Mouse (Mus musculus) cerebellum, adult (tissue): Measurements from ENCODE around the gene Gng7.
A peak's percentile ranks its signal among the peaks of the same experiment; 100 is the strongest.

Source experiments
- ATAC-seq: cut with Nextera tagmentation; 2 replicates; pipeline ENCODE4 v1.9.2; 2017; ENCODE audit warnings: mild to moderate bottlenecking, moderate library complexity, mixed read lengths; ENCODE audit not compliant: insufficient number of reproducible peaks, low FRiP score, low TSS enrichment

Gene Gng7

DNA sequence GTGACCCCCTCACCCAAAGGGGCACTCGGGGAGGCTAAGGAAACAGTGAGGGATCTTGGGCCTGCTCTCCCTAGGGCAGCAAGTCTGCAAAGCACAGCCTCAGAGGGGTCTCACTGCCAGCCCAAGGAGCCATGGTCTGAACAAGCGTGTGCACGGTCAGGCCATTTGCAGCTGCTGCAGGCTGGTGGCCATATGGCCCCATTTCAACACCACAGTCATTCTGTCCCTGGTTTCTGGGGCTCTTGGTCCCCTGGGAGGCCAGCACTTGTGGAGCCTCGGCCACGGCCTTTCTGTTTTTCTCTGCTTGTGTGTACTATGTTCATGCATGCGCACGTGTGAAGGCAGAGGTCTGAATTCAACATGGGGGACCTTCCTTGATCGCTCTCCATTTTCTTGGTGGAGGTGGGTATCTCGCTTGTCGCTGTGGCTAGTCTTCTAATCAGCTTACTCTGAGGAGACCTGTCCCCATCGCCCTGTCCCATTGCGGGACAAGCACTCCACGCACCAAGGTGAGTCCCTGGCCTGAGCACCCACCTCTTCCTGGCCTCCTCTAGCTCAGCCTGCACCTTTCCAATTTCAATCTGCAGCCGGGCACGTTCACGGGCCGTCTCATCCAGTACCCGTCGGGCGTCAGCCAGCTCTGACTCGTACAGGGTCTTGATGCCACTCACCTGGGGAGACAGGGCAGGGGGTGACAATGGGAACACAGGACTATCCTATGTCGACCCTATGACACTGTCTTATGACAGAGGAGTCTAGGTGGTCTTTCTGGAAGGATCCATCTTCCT is 105.2 kb downstream of the Gng7 start:
- ATAC-seq = no peak

DNA sequence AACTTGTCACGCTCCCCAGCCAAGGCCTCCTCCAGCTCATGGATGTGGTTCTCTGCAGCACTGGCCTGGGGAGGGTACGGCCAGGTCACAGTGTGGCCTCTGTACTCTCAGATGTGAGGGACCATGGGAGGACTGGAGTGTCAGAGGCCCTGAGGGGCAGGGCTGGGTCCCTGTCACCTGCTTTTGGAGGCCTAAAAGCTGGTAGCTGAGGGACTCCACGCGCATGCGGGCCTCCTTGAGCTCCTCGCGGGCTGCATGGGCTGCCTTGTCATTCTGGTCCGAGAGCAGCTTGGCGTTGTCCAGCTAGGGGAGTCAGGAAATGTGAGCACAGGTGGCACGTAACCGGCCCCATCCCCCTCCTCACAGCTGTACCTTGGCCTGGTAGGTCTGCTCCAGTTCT is 110.0 kb downstream of the Gng7 start:
- no peak for ATAC-seq

DNA sequence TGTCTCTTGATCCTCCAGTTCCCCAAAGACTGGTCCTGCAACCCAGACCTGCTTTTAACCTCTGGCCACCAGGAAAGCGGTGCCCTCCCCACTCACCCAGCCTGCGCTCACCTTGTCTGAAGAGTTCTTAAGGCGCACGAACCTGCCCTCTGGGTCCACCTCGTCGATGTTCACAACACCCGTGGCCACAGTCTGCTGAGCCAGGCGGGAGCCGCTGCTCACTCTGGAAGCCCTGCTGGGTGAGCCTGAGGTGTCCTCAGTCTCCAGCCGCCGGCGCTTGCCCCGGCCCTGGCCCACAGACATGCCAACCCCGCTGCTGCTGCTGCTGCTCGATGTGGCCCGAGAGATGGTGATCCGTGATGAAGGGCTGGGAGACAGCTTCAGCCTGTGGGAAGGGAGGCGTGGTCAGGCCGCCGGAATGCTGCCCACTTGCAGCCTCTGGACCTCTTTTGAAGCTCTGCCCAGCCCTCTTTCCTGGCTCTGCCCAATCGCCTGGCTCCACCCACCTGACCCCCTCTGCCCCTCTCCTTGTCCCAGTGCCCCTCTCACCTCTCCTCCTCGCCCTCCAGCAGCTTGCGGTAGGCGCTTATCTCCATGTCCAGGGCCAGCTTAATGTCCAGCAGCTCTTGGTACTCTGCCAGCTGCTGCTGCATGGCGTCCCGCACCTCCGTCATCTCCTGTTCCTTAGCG is 110.6 kb downstream of the Gng7 start:
- no peak for ATAC-seq

- ATAC-seq = no peak
Observed at GRCm38 (mm10) chr10:80903282-80903681, 111.5 kb downstream of the Gng7 start.

DNA sequence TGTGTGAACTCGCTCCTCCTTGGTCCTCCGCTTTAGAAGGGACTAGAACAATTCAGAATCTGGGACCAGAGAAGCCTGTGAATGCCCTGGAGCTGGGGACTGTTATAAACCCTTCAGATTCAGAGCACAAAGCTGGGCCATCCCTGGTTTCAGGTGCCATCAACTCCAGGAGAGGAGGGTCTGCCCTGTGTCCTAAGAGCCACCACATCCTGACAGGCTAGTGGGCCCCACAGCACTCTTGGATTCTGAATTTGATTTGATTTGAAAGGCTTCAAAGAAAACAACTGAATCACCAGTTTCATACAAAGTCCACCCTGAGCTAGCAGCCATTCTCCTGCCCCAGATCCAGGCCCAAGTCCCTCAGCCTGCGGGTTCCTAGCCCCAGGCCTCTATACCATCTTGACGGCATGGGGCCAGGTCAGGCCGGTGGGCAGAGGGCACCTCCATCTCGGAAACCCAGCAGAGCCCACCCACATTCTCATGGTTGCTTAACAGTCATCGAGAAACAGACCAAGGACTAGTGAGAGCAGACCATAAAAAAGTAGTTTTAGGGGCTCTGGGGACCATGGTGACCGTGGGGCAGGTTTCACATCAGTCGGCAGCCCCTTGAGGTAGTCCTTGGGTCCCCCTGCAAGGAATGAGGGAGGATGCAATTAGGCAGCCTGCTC is 112.3 kb downstream of the Gng7 start:
- no peak for ATAC-seq

GRCm38 (mm10) chr10:80901409-80902272 is 113.1 kb downstream of the Gng7 start:
- no peak for ATAC-seq

- ATAC-seq = peak; percentile 87
Observed at GRCm38 (mm10) chr10:80900318-80901247, 114.2 kb downstream of the Gng7 start, which contains the start of gene Timm13. Gene Timm13, minus strand, starts transcription at chr10:80900969.

GRCm38 (mm10) chr10:80899591-80900317 is 115.0 kb downstream of the Gng7 start:
- ATAC-seq = no peak

DNA sequence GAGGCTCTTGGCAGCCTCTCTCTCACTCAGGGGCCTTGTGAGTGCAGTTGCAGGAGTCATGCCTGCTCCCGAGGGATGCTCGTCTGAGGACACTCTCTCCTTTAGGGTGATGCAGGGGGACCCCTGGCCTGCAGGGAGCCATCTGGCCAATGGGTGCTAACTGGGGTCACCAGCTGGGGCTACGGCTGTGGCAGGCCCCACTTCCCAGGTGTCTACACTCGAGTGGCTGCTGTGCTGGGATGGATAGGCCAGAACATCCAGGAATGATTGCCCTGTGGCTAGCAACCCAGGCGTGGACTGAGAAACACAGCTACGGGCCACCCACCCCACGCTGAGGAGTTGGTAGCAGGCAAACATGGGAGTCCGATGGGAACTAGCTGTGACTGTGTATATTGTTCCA is 115.7 kb downstream of the Gng7 start:
- no peak for ATAC-seq
